Mouse (Mus musculus): ENCODE results near the gene Tpr.

Tpr gene

DNA sequence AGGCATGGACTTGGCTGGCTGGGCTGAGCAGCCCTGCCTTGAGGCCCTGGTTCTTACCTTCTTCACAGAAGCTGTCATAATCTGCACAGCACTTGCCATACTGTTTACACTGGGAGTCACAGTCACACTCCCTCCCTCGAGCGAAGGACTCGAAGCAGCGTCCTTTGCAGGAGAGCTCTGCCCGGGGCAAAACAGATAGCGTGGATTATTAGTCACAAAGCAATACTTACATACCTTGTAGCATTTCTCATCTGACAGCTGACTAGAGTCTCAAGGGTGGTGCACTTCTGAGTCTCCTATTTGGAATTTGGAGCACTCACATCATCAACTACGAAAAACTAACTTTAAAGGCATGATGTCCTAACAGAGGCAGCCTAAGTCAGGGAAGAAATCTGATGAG lies 68.0 kb downstream of the Tpr start:
- DNase-seq (ENCODE audit: extremely low spot score, low spot score): no peak

DNA sequence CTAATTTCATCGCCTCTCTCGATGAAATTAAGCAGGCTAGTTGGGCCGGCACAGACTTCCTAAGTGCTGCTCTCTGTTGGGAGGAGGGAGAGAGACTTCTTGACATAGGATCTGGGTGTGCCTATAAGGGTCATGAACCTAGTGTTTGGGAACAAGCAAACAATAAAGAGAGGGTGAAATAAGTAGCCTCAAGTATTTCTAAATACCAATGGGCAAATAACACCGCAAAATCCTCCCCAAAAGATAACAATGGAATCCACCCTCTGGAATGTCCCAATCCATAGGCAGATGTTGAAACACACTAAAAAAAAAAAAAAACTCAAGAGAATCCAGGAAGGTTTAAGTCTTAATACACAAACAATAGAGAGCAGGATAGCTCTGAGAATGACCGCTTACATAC lies 70.4 kb downstream of the Tpr start:
- no peak for DNase-seq (ENCODE audit: extremely low spot score, low spot score)

DNA sequence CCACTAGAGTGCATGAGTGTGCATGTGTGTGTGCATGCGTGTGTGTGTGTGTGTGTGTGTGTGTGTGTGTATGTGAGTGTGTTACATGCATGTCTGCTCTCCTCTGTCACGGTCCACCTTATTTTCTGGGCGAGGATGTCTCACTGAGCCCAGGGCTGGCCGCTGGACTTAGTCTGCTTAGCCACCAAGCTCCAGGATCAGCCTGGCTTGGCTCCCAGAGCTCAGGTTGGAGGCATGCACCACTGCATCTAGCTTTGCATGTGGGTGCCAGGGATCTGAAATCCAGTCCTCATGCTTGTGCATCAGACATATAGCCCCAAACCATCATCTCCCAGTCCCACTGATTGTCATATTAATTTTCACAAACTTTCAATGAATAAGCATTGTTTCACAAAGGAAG lies 71.1 kb downstream of the Tpr start:
- no peak for DNase-seq (ENCODE audit: extremely low spot score, low spot score)

DNA sequence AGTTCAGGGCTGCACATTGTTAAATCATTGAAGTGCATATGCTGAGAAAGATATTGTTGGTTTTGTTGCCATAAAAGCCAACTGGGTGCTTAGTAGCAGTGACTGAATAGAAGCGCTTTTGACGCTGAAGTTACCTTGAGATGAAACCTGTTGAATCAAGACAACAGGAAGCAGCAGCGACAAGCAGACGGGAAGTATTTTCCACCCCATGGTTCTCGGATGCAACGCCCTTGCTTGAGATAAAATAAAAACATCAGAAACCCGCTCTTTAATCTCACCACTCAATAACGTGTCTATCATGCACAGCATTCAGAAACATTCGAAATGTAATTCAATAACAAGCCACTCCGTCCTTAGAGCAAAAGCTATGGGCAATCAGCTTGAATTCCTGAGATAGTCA lies 72.7 kb downstream of the Tpr start:
- no peak for DNase-seq (ENCODE audit: extremely low spot score, low spot score)

DNA sequence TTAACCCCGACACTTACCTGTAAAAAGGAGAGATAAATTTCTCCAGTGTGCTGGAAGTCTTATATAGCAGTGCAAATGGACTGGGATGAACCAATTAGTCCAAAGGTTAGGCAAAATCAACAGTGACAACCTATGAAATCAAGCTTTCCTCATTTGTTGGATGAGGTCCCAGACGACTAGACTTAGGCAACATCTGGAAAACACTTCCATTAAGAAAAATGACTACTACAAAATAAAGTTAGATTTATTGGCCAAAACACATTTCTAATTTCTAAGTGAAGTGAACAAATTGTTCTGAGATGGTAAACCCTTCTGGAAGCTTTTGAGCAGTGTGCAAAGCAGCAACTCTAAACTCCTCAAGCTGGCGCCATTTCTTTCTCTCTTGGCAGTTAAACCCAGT lies 73.5 kb downstream of the Tpr start, which contains the start of gene Prg4:
Prg4 (minus strand) TSS at position 34 of the 400 bp plus-strand sequence.
- no peak for DNase-seq (ENCODE audit: extremely low spot score, low spot score)

DNA sequence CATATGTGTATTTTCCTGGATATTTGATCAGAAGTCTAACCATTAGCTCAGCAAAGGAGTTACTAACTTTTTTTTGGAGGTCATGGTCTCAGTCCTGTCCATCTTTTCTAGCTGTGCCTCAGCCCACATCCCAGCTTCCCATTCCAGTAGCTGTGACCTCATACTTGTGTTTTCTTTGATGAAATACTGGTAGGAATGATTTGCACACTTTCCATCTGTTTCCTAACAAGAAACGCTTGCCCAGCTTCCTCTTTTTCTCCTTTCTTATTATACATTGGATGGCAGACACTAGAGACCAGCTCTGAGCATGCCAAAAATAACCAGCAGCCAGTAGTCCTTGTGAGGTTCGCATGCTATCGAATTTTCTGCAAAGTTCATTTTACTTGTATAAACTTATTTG lies 77.4 kb downstream of the Tpr start:
- no peak for DNase-seq (ENCODE audit: extremely low spot score, low spot score)

DNA sequence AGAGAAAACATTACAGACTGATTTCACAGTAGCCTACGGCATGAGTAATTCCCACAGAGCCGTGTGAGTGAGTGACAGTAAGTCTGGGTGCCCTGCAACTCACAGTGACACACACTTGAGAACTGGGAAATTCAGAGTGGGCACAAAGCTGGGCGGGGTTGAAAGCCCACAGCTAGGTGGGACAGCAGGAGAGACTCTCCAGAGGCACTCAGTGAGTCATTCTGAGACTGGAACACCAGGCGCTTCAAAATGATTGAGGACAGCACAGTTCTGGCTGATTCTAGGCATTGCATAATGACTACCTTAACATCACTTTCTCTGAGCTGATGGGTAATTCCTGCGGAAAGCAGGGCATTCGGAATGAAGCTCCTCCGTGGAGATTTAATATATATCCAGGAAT lies 79.9 kb downstream of the Tpr start:
- no peak for DNase-seq (ENCODE audit: extremely low spot score, low spot score)

DNA sequence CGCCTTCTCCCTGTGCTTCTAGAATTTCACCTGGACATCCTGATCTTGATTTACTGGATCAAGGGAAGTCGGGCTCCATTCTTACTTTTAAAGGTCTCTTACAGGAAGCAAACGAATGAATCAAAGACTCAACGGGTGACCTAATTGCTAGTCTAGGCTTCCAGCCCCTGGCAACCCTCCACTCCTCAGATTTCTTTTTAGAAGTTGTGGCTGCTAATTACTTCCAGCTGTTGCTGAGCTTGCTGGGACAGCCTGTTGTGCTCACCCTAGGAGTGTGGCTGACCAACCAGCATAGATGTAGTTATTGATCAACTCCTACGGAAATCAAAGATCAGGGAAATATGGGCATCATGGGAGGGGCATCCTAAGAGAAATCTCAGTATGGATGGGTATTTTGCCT lies 88.0 kb downstream of the Tpr start:
- DNase-seq (ENCODE audit: extremely low spot score, low spot score): peak; percentile 15

DNA sequence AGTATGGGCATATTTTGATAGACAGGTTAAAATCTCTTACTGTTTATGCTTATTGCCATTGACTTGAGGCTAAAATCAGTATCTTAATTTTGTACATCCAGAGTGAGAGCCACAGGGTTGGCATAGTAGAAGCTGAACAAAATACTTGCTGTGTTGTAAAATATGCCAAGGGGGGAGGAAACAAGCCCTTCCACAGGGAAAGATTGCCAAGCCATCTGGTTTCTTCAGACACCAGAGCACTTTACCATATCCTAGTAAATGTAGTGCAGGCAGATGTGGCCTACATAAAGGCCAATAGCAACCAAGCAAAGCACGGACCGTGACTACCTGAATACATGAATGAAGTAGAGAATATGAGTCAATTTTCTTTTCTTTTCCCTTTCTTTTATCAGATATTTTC lies 96.5 kb downstream of the Tpr start:
- DNase-seq (ENCODE audit: extremely low spot score, low spot score): no peak

DNA sequence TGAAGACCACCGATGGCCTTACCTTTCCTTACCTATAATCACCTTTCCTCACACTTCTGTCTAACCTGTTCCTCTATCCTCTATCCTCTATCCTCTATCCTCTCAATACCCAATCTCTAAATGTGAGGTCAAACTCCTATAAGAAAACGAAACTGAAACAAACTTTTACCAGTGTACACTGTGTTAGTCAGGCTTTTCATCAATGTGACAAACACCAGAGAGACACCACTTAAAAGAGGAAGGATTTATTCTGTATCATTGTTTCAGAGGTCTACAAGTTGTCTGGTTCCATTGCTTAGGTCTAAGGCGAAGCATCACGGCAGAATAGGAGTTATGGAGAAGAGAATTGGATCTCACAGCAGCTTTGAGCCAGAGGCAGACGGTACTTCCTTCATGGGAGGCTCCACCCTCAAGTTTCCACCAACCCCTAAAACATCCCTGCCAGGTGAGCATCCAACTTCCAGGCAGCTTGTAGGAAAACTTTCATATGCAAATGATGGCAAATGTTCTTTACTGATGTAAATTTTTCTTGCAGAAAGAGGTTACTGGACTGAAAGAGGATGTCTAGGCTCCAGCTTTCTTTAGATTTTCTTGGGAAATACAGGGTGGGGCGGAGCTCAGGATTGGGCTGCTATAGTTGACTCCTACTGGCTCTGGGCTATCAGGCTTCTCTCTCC lies 104.1 kb downstream of the Tpr start:
- DNase-seq (ENCODE audit: extremely low spot score, low spot score): no peak

DNA sequence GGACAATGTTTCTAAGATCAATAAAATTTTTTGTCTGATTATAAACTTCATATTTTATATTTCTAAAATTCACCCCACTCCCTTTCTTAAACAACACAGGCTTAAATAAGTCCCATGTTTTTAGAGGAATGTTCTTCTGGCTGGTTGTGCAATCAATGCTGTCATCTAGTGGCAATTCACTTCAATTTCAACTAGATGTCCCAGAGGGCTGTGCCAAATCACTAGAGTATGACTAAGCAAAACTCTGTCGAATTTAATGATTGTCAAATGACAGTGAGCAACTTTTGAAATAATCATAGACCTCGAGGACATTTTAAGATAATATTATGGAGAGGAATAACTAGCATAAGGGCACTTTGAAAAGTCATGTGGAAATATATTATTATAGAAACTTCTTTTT lies 105.1 kb downstream of the Tpr start:
- no peak for DNase-seq (ENCODE audit: extremely low spot score, low spot score)

DNA sequence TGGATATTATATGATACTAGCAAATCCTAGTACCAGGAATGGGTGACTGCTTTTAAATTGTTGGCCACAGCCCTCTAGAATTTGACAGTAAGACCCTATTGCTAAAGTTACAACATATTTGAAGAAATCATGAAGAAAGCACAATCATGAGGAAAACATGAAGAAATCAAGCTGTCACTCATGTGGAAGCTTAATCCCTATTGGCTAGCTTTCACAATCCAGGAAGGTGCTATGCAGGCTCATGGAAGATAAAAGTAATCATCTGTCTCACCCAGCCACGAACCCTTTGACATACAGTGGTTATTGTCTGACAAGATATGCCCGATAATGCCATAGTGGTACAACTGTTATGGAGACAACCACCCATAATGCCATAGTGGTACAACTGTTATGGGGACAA lies 105.5 kb downstream of the Tpr start:
- no peak for DNase-seq (ENCODE audit: extremely low spot score, low spot score)
